Mouse (Mus musculus): ENCODE measurements around the gene Taf1b.
"Not testable (repeated sequence)": the region's sequence is repeated elsewhere in the genome, so short reads cannot be mapped to it uniquely, and the experiment has no call there.

Taf1b gene

GRCm38 (mm10) chr12:24498150-24498840 is at the start of gene Taf1b:
TSS of gene Taf1b (plus strand) at chr12:24498359.
- DNase-seq = peak; percentile 99

DNA sequence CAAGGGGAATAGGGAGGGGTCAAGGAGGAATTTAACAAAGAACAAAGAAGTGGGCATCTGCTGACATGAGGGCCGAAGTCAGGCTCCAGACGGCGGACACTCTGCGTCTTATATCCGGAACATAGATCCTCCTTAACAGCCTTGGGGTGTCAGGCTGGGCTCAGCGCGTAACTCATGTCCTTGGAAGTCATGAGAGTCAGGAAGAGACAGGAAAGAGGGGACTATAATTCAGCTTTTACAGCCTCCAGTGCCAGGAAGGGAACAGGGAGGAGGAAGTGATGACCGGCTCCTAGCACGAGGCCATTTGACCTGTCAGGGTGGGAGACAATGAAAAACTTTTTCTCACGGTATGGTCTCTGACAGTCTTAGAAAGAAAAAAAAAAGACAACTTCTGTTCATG is 37.8 kb upstream of the Taf1b start:
- DNase-seq = peak; percentile 77

- peak; percentile 84 for DNase-seq
Observed at GRCm38 (mm10) chr12:24462121-24462520, 36.0 kb upstream of the Taf1b start.

GRCm38 (mm10) chr12:24463490-24463889 is 34.7 kb upstream of the Taf1b start:
- DNase-seq = peak; percentile 90

- peak; percentile 56 for DNase-seq
Observed at GRCm38 (mm10) chr12:24468966-24469365, 29.2 kb upstream of the Taf1b start.

GRCm38 (mm10) chr12:24470943-24471342 is 27.2 kb upstream of the Taf1b start:
- no peak for DNase-seq

DNA sequence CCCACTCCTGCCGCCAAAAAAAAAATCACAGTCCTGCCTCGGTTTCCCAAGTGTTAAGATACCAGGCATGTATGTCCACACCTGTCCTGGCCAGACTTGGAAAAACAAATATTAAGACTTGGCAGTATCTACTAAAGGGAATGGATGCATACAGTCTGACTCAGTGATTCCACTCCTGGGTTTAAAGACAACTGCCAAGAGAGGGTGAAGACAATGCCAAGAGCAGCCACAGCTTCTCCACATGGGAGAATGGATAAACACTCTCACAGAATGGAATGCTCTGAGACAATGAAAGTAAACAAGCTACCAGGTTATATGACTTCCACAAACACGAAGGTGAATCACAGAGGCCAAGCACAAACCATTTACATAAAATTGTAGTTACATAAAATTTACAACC is 24.9 kb upstream of the Taf1b start:
- DNase-seq = no peak

DNA sequence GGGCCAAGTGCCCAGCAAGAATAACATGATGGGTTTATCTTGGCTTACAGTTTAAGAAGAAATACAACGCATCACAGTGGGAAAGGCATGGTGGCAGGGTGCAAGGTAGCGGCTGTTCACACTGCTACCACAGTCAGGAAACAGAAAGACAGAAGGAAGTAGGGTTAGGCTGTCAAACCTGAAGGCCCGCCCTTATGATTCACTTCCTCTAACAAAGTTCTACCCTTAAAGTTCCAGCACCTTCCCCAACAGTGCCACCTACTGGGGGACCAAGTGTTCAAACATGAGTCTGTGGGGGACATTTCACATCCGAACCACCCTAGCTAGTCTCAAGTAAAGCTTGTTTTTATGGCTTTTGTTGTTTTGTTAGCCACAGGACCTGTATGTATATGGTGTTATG is 13.2 kb upstream of the Taf1b start:
- DNase-seq = peak; percentile 49

- peak; percentile 80 for DNase-seq
Observed at GRCm38 (mm10) chr12:24486882-24487281, 11.3 kb upstream of the Taf1b start.

DNA sequence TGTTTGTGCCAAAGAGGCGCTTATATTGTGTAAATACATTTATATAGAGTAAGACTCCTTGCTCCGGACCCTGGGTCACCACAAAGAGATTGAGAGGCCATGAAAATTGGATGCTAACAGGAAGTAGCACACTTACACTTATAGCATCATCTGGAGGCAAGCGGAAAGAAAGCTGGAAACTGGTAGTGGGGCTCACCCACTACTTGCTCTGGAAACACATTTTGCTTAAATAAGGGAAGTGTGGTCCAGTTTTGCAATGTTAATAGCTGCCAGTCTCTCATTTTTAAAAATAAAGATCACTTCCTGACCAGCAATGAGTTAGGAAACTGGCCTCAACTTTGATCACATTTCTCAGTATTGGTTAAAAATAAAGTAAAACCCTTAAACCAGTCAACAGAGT is 5.7 kb upstream of the Taf1b start:
- peak; percentile 35 for DNase-seq

- peak; percentile 78 for DNase-seq
Observed at GRCm38 (mm10) chr12:24493011-24493410, 5.1 kb upstream of the Taf1b start.

DNA sequence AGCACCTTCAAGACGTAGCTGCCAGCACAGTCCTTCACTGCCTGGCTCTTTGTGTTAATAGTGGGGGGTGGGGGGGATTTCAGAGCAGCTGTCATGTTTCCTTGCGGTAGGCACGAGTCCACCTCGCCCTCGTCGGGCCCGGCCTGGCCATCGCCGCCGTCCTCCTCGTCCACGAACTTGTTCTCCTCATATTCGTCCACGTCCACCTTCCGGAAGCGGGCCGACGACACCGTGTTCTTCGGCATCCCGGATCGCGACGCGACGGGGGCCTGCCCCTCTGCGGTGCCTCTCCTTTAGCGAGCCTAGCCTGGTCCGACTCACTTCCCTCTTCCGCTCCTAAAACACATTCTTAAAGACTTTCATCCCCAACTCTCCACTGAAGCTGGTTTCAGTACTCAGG is 4.7 kb upstream of the Taf1b start:
- DNase-seq = peak; percentile 91

GRCm38 (mm10) chr12:24494791-24495190 is 3.4 kb upstream of the Taf1b start:
- peak; percentile 93 for DNase-seq

DNA sequence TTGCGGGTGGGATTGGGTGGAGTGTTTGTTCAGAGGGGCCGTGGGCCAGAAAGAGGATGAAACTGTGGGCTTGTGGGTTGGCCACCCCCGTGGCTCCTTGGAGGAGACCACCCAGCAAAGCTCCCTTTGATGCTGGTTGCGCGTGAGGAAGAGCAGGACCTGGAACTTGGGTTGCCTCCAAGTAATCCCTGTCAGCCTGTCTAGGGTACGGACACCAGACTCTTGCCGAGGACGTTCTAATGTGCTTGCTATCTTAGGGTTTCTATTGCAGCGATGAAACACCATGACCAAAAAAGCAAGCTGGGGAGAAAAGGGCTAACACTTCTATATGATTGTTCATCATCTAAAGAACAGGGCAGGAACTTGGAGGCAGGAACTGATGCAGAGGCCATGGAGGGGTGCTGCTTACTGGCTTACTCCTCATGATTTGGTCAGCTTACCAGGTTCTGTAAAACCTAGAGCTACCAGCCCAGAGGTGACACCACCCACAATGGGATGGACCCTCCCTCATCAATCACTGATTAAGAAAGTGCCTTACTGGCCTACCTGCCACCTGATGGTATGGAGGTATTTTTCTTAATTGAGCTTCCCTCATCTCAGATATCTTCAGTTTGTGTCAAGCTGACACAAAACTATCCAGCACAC is 804 bp downstream of the Taf1b start:
- not testable (repeated sequence) for DNase-seq

DNA sequence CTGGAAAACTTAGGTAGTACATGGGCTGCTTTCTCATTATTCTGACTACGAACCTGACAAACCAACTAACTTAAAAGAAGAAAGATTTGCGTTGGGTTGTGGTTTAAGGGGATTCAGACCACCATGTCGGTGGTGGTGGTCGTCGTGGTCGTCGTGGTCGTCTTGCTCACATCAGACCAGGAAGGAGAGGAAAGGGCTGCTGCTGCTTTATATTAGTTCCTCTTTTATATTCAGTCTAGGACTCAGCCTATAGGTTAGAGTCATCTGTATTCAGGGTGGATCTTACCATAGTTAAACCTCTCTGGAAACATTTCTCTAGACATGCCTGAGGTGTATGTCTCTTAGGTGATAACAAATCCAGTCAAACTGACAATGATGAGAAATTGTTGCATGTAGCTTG is 19.0 kb downstream of the Taf1b start:
- no peak for DNase-seq

- DNase-seq = no peak
Observed at GRCm38 (mm10) chr12:24521076-24521475, 22.9 kb downstream of the Taf1b start.

GRCm38 (mm10) chr12:24525065-24525464 is 26.9 kb downstream of the Taf1b start:
- DNase-seq = not testable (repeated sequence)

DNA sequence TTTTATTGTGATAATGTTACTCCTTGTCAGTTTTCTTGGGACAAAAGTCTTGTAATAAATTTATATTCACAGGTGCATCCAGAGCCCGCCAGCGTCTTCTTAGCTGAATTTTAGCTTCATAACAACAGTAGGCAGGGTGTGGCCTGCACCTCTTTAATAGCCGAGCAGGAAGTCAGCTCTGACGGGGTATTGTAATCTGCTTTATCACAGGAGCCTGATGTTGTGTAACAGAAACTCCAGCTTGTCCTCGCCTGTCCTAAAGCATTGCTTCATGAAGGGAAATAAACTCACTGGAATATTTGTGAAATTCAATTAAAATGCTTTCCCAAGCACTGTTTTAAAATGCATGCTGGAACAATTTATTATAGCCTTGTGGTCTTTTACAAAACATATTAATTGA is 38.2 kb downstream of the Taf1b start:
- peak; percentile 89 for DNase-seq

GRCm38 (mm10) chr12:24537201-24537600 is 39.0 kb downstream of the Taf1b start:
- DNase-seq = peak; percentile 59

DNA sequence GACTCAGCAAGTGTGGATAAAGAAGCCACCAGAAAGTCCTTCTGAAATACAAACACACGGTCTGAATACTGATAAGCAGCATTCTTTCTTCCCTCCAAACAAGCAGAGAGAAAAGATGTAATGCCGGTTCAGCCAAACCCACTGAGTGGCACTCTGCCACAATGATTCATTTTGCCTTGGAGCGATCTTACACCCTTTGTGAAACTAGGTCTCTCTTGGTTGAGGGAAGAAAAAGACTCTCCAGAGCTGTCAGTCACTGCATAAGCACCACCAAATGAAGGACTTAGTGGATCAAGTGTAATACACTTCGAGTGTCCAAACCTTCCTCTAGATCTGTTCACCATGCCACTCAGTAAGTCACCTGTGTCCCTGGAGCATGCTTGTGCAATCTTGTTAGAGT is 39.8 kb downstream of the Taf1b start:
- DNase-seq = peak; percentile 76

DNA sequence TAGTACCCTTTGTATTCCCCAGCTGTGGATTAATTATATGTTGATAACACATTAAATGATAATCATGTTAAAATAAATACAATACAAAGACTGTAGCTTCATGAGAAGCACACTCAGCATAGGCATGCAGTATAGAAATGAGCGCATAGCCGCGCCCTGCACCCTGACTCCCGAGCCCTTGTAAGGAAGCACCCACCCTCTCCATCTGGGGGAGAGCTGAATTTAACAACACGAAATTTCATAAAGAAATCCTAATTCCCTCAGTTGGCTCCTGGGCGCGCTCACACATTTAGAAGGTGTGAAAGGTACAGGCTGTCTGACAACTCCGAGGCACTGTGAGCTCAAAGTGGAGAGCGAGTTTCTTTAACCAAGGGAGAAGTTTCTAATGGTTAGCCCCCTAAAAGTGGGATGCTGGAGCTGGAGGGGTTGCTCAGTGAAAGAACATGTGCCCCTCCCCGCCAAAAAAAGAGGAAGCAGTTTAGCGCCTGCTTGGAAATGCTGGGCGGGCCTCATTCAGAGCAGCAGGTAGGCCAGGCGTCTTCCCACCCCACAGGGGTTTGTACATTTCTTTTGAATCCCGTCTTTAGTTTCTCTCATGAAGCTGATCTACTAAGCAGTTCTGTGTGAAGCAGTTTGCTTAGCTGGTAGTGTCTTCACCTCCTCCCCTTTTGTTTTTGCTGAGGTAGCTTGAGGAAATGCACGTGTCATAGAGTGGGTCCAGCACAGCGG is 43.4 kb downstream of the Taf1b start:
- DNase-seq = peak; percentile 79

DNA sequence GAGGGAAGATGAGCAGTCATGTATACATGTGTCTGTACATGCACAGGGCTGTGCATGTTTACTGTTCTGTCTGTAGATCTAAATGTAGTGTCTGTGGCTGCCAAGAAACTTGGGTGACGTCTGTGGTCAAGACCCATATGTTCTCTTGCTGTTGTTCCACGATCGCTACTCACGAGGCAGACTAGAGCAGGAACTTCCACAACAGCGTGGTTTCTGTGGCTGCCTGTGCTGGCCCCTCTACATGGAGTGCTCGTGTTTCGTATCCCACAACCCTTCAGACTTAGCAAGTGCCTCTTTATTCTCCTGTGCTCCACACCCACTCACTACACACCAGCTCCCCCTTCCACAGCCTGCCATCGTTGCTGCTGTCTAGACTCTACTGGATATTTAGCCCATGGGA is 49.5 kb downstream of the Taf1b start:
- DNase-seq = peak; percentile 80

GRCm38 (mm10) chr12:24548885-24549284 is 50.7 kb downstream of the Taf1b start:
- DNase-seq = peak; percentile 72

DNA sequence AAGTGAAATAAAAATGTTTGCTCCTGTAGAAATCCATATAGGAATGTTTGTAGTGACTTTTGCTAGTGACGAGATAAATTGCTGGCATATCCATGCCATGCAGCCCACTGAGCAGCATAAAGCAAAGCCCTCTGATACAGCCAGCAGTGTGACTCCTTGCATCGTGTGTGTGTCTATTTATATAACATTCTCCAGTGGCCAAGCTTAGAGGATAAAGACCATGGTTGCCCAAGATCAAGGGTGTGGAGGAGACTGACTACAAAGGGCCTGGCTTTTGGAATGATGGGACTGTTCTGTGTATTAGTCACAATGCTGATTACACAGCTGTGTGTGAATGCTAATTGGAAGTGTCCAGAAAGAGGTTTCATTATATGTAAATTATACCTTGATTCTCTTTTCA is 54.4 kb downstream of the Taf1b start:
- peak; percentile 89 for DNase-seq

Measured in heart, adult 11 months (tissue).